Mouse (Mus musculus) kidney, adult 9 months (tissue): ENCODE measurements at regions not wholly inside any gene's neighbourhood (a gene's known extent, or its start where the extent isn't known, plus 50 kb on each side); places are given as distances from the start of the nearest gene placed in this dataset.

Experiments used
- DNase-seq: peaks from one replicate; pipeline ENCODE4 v3.0.0; 2022

GRCm38 (mm10) chr7:115192992-115193761 is 449.7 kb downstream of the Insc start:
- DNase-seq = no peak

DNA sequence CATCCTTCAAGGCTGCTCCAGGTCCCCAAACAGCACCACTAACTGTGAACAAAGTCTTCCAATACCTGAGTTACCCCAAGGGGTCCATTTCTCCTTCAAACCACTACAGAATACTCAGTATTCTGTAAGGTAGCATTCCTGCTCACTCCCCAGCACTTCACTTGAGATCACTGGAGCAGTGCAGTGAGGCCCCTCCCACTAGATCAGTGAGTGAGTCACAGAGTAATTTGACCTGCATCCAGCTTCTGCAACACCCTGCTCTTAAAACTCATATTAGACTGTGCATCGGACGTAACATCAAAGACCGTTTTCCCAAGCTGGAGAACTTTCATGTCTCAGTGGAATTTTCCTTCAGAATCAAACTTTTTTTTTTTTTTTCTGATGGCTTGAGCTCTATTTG is 461.4 kb downstream of the Insc start:
- DNase-seq = peak; percentile 44

- peak; percentile 72 for DNase-seq
These were observed 463.1 kb downstream of the Insc start for GRCm38 (mm10) chr7:115206479-115207134.

GRCm38 (mm10) chr7:115208781-115209180 is 465.3 kb downstream of the Insc start:
- no peak for DNase-seq

- DNase-seq = no peak
These were observed 466.5 kb downstream of the Insc start for GRCm38 (mm10) chr7:115210012-115210411.

- DNase-seq = peak; percentile 88
These were observed 473.3 kb downstream of the Insc start for GRCm38 (mm10) chr7:115216838-115217237.

- no peak for DNase-seq
These were observed 473.8 kb downstream of the Insc start for GRCm38 (mm10) chr7:115217255-115217654.

DNA sequence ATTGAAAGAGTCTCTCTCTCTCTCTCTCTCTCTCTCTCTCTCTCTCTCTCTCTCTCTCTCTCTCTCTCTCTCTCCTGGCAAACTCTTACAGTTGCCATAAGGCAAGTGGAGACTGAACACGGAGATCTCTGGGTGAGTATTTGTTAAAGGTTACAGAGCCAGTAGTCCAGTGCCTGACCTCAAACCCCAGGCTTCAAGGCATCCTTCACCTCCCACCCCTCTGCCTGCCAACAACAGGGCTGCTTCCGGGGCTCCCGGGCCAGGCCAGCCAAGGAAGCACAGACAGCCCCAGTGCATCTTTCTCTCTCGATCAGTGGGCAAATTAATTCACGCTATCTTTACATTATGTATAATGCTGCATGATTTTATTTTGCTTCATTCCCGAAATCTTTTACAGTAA is 474.2 kb downstream of the Insc start:
- no peak for DNase-seq

DNA sequence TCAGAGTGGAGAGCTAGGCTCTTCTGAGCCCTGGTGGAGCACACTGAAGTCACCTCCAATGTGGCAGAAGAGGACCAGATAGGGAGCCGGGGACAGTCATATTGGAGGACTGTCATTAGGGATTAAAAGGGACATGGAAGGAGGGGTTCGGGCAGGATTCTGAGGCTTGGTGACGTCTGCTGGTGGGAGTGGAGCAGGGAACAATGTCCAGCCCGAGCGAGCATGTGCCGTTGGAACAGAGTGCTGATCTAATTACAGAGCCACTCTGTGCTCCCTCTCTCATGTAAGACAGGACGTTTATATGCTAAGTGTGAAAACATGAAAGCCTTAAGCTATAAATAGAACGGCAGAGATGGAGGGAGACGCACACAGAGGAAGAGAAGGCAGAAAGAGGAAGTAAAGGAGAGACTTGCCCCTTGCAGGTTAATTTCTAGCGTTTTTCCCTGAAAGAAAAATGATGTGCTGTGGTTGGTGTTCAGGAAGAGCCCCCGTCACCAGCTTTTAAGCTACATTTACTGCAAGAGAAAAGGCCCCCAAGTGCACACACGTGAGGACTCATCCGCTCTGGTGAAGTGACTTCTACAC is 475.2 kb downstream of the Insc start:
- no peak for DNase-seq

- DNase-seq = no peak
These were observed 479.1 kb downstream of the Insc start for GRCm38 (mm10) chr7:115222642-115223041.

- DNase-seq = no peak
These were observed 487.0 kb downstream of the Insc start for GRCm38 (mm10) chr7:115230525-115230924.

DNA sequence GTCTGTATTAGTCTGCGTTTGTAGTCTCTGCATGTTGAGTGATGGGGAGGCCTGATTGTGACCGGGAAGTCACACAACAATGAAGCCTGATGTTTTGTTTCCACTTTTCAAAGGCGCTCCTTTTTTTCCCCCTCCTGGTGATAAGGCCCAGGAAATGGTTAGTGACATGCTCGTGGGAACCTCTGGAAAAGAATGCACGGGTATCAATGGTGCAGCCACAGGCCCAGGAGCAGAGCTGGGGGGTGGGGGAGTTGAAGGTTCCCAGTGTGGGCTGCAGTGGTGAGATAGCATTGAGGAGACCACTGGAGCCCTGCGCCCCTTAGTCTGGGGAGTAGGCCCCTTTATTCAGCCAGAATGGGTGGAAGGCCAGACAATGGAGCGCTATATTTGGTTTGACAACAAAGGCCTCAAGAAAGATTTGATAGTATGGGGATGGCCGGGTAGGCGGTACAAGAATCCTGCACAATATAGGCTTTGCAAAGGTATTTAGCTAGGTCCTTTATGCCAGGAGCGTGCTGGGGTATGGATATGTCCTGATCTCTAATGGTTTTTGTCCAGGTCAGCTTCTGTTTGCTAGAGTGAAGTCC is 490.4 kb downstream of the Insc start:
- DNase-seq = no peak

- no peak for DNase-seq
These were observed 493.6 kb downstream of the Insc start for GRCm38 (mm10) chr7:115237131-115237530.

GRCm38 (mm10) chr7:115251591-115252369 is 508.3 kb downstream of the Insc start:
- DNase-seq = no peak

- no peak for DNase-seq
These were observed 508.9 kb downstream of the Insc start for GRCm38 (mm10) chr7:115252370-115252750.

- DNase-seq = no peak
These were observed 515.1 kb downstream of the Insc start for GRCm38 (mm10) chr7:115258626-115259025.

GRCm38 (mm10) chr7:115263082-115263481 is 519.6 kb downstream of the Insc start:
- DNase-seq = no peak

DNA sequence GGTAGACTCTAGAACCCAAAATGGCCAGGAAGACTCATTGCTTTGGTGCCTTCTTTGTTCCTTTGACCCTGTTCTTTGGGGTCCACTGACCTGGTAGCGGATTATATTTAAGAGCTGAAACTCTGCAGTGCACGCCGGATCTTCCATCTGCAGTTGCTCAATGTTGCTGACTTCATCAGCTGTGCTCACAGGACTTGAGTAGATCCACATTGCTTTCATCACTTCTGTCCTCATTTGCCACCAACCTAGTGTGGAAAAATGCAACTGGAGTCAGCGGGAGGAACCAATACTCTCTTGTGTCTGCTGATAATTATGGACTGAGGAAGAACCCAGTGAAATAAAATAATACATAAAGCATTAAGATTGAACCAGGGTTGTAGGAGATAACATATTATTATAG is 522.6 kb downstream of the Insc start:
- no peak for DNase-seq

DNA sequence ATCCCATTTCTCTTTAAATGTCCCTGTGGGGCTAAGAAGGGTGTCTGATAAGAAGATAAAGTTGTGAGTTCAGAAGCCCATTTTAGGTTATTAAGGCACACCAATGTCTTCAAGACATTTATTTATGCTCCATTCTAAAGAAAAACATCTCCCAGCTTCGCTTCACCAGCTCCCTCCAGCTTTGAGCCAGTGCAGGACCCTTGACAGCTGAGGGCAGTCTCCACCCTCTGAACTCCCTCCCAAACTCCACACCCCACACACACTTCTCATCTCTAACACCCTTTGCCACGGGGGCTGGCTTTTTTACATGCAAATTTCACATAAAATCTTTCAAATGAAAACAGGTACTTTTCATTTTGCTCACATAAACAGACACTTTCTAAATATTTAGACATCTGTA is 527.3 kb downstream of the Insc start:
- no peak for DNase-seq

DNA sequence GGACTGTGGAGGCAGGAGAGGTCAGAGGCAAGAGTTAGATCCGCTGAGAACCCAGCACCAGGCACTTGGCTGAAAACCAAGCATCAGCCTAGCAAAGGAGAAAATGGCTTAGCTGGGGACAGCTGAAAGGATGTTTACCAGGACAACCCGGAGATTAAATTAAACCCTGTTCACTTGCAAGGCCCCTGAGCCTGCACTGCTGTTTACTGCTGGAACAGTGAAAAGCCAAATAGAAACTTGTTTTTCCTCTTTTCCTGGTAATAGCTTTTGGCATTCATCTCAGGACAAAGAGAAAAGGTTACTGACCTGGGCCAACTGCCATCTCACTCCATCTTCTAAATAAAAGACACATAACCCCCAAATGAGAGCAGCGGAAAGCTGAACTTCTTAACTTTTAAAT is 531.3 kb downstream of the Insc start:
- peak; percentile 46 for DNase-seq

- DNase-seq = no peak
These were observed 547.4 kb downstream of the Insc start for GRCm38 (mm10) chr7:115290801-115291417.

DNA sequence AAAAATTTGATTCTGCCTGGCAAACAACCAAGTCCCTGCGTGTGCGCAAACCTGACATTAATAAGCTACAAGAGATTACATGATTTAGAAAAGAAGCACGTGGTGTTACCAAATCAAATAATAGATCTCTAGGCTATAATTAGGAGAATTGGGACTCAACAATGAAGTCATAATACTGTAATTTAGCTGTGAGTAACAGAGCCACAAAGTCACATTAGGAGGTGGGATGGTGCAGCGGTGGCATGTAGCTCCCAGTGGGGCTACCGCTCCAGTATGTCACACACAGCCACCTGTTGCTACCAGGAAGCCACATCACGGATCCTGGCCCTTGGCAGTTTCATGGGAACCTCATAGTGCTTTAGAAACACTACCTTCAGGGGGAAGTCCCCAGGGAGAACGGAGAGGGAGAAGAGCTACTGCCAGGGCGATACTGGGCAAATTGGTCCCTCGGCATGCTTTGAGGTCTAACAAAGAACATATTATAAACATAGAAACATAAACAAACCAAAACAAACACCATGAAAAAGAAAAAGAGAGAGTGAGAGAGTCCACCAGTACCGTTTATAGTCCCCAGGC is 551.2 kb downstream of the Insc start:
- no peak for DNase-seq
